Mouse (Mus musculus): ENCODE results near the gene Prelid1. TPM values are rescaled to one million over a fixed set of nuclear protein-coding genes. Genes with fewer than 3 reads are reported as not detected.

Gene Prelid1
- polyA plus RNA-seq, 1 experiment from 2014 or later = 355 TPM

- peaks cover 81% of the 10 kb centered on the region for H3K27me3 ChIP-seq (replicated peaks)
- no peaks in the 10 kb centered on the region for H3K36me3 ChIP-seq
- H3K9ac ChIP-seq = no peak within 1 kb of the TSS
- WGBS = 49% methylated on average over 13 of the region's 13 CpGs
- no peaks in the 10 kb centered on the region for H3K9me3 ChIP-seq
- H3K4me1 ChIP-seq = peaks cover 10% of the 10 kb centered on the region; the same call in 1 of the 2 replicates
- H3K4me2 ChIP-seq = peak within 1 kb of the TSS; percentile 34
- ATAC-seq (ENCODE audit: extremely low read depth, insufficient number of reproducible peaks, low FRiP score, low TSS enrichment) = no peak
- no peak within 1 kb of the TSS for H3K4me3 ChIP-seq
- no peak within 1 kb of the TSS for H3K27ac ChIP-seq (replicated peaks)
Measured at GRCm38 (mm10) chr13:55369531-55370114, 49.3 kb downstream of the Prelid1 start, which contains the start of gene Rgs14. Rgs14 (plus strand) TSS chr13:55369732.

- peaks cover 81% of the 10 kb centered on the region for H3K27me3 ChIP-seq (replicated peaks)
- peak overlapping the region; percentile 34; the same call in 1 of the 2 replicates for H3K4me2 ChIP-seq
Measured at GRCm38 (mm10) chr13:55370234-55370633, 49.9 kb downstream of the Prelid1 start.

GRCm38 (mm10) chr13:55371007-55371681 lies 50.8 kb downstream of the Prelid1 start:
- H3K4me2 ChIP-seq = no peak overlapping the region
- 65% methylated on average over 8 of the region's 8 CpGs for WGBS
- H3K9ac ChIP-seq = no peak overlapping the region
- no peak overlapping the region for H3K4me3 ChIP-seq
- H3K27ac ChIP-seq (replicated peaks) = no peak overlapping the region
- H3K27me3 ChIP-seq (replicated peaks) = peaks cover 82% of the 10 kb centered on the region
- no peaks in the 10 kb centered on the region for H3K9me3 ChIP-seq
- peaks cover 10% of the 10 kb centered on the region; the same call in 1 of the 2 replicates for H3K4me1 ChIP-seq
- no peak for ATAC-seq (ENCODE audit: extremely low read depth, insufficient number of reproducible peaks, low FRiP score, low TSS enrichment)
- no peaks in the 10 kb centered on the region for H3K36me3 ChIP-seq

More at GRCm38 (mm10) chr13:55370234-55370633, 49.9 kb downstream of the Prelid1 start:
- Histone ChIP-seq H3K36me3 (no peaks in the 10 kb centered on the region), H3K27ac (replicated peaks) (no peak overlapping the region), H3K9me3 (no peaks in the 10 kb centered on the region), H3K4me1 (peaks cover 10% of the 10 kb centered on the region; the same call in 1 of the 2 replicates), H3K9ac (no peak overlapping the region), H3K4me3 (no peak overlapping the region)
- WGBS = 23% methylated on average over 3 of the region's 3 CpGs
- no peak for ATAC-seq (ENCODE audit: extremely low read depth, insufficient number of reproducible peaks, low FRiP score, low TSS enrichment)

GRCm38 (mm10) chr13:55371740-55372139 lies 51.4 kb downstream of the Prelid1 start:
- no peak overlapping the region for H3K27ac ChIP-seq (replicated peaks)
- no peak overlapping the region for H3K4me2 ChIP-seq
- H3K9me3 ChIP-seq = no peaks in the 10 kb centered on the region
- H3K4me3 ChIP-seq = no peak overlapping the region
- no peak overlapping the region for H3K9ac ChIP-seq
- H3K27me3 ChIP-seq (replicated peaks) = peaks cover 87% of the 10 kb centered on the region
- H3K4me1 ChIP-seq = peaks cover 10% of the 10 kb centered on the region; the same call in 1 of the 2 replicates
- ATAC-seq (ENCODE audit: extremely low read depth, insufficient number of reproducible peaks, low FRiP score, low TSS enrichment) = no peak
- 50% methylated on average over 4 of the region's 5 CpGs for WGBS
- H3K36me3 ChIP-seq = no peaks in the 10 kb centered on the region

GRCm38 (mm10) chr13:55374206-55374924 lies 54.1 kb downstream of the Prelid1 start:
- Histone ChIP-seq H3K9ac (no peak overlapping the region), H3K4me3 (no peak overlapping the region), H3K27me3 (replicated peaks) (peaks cover 94% of the 10 kb centered on the region), H3K36me3 (no peaks in the 10 kb centered on the region), H3K4me2 (no peak overlapping the region), H3K9me3 (no peaks in the 10 kb centered on the region), H3K27ac (replicated peaks) (no peak overlapping the region), H3K4me1 (peaks cover 13% of the 10 kb centered on the region)
- ATAC-seq (ENCODE audit: extremely low read depth, insufficient number of reproducible peaks, low FRiP score, low TSS enrichment) = no peak
- WGBS = 55% methylated on average over 6 of the region's 6 CpGs

Other genes with a start within 250 kb of the Prelid1 start
- 15.1 and 16.1 TPM in 2 replicates for gene Uimc1, start 220.2 kb upstream of the Prelid1 start, polyA plus RNA-seq (2015; fragmentation: Nextera tagmentation; extraction: Ambion mirVana)
- 16.1 and 19.3 TPM in 2 replicates for gene Zfp346, start 215.2 kb upstream of the Prelid1 start, polyA plus RNA-seq (2015; fragmentation: Nextera tagmentation; extraction: Ambion mirVana)
- not detected in 2 replicates for gene Gm17617, start 187.0 kb upstream of the Prelid1 start, polyA plus RNA-seq (2015; fragmentation: Nextera tagmentation; extraction: Ambion mirVana)
- 0.98 and 1.1 TPM in 2 replicates for gene Fgfr4, start 167.9 kb upstream of the Prelid1 start, polyA plus RNA-seq (2015; fragmentation: Nextera tagmentation; extraction: Ambion mirVana)
- 41.4 and 43.4 TPM in 2 replicates for gene Nsd1, start 110.7 kb upstream of the Prelid1 start, polyA plus RNA-seq (2015; fragmentation: Nextera tagmentation; extraction: Ambion mirVana)
- gene Rab24, start 1.4 kb downstream of the Prelid1 start, polyA plus RNA-seq (2015; fragmentation: Nextera tagmentation; extraction: Ambion mirVana) = 54.3 and 62.8 TPM in 2 replicates
- 21.1 and 22.1 TPM in 2 replicates for gene Mxd3, start 9.3 kb downstream of the Prelid1 start, polyA plus RNA-seq (2015; fragmentation: Nextera tagmentation; extraction: Ambion mirVana)
- 73.5 and 81.7 TPM in 2 replicates for gene Lman2, start 42.3 kb downstream of the Prelid1 start, polyA plus RNA-seq (2015; fragmentation: Nextera tagmentation; extraction: Ambion mirVana)
- gene Rgs14, start 49.2 kb downstream of the Prelid1 start, polyA plus RNA-seq (2015; fragmentation: Nextera tagmentation; extraction: Ambion mirVana) = 0.32 TPM in 2 replicates
- gene Slc34a1, start 77.7 kb downstream of the Prelid1 start, polyA plus RNA-seq (2015; fragmentation: Nextera tagmentation; extraction: Ambion mirVana) = not detected in 2 replicates
- gene Pfn3, start 94.7 kb downstream of the Prelid1 start, polyA plus RNA-seq (2015; fragmentation: Nextera tagmentation; extraction: Ambion mirVana) = not detected in 2 replicates
- 0.28 and 2.2 TPM in 2 replicates for gene F12, start 106.3 kb downstream of the Prelid1 start, polyA plus RNA-seq (2015; fragmentation: Nextera tagmentation; extraction: Ambion mirVana)
- gene Grk6, start 124.6 kb downstream of the Prelid1 start, polyA plus RNA-seq (2015; fragmentation: Nextera tagmentation; extraction: Ambion mirVana) = 16.7 and 17.7 TPM in 2 replicates
- gene Prr7, start 143.8 kb downstream of the Prelid1 start, polyA plus RNA-seq (2015; fragmentation: Nextera tagmentation; extraction: Ambion mirVana) = not detected in 2 replicates
- gene Dbn1, start 167.6 kb downstream of the Prelid1 start, polyA plus RNA-seq (2015; fragmentation: Nextera tagmentation; extraction: Ambion mirVana) = 83.8 and 84.9 TPM in 2 replicates
- gene Pdlim7, start 193.2 kb downstream of the Prelid1 start, polyA plus RNA-seq (2015; fragmentation: Nextera tagmentation; extraction: Ambion mirVana) = 402 and 437 TPM in 2 replicates
- gene Dok3, start 208.8 kb downstream of the Prelid1 start, polyA plus RNA-seq (2015; fragmentation: Nextera tagmentation; extraction: Ambion mirVana) = 1.1 and 1.2 TPM in 2 replicates
- 29.6 and 30.6 TPM in 2 replicates for gene Ddx41, start 216.2 kb downstream of the Prelid1 start, polyA plus RNA-seq (2015; fragmentation: Nextera tagmentation; extraction: Ambion mirVana)